Mouse (Mus musculus): ENCODE measurements at regions not wholly inside any gene's neighbourhood (a gene's known extent, or its start where the extent isn't known, plus 50 kb on each side); places are given as distances from the start of the nearest gene placed in this dataset.

DNA sequence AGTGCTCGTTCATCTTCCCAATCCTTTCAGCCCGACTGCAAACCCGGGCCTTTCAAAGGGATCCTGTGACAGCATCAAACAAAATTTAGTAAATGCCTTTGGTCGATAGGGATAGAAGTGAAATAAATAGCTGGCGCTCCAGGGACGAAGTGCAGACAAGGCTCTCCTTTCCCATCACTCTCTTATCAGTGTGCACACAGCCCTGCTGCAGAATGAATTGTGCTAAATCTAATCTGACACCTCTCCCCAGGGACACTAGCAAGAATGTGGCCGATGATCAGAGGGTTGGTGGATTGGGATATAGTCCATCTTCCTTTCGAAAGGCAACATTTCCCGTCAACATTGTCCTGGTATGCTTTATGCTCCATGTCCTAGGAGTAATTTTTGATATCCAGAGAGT, 1372.9 kb upstream of the Tenm4 start:
- H3K36me3 ChIP-seq: no peaks in the 10 kb centered on the region
- no peak overlapping the region for H3K27ac ChIP-seq
- no peak overlapping the region for H3K4me3 ChIP-seq
- H3K27me3 ChIP-seq: no peaks in the 10 kb centered on the region
- no peak overlapping the region for H3K4me2 ChIP-seq (replicated peaks)
- ATAC-seq (ENCODE audit: low FRiP score): peak; percentile 73
- no peak overlapping the region for H3K9ac ChIP-seq
- H3K9me3 ChIP-seq (replicated peaks): no peaks in the 10 kb centered on the region
- H3K4me1 ChIP-seq: no peaks in the 10 kb centered on the region
- WGBS: 54% methylated on average over 9 of the region's 9 CpGs

DNA sequence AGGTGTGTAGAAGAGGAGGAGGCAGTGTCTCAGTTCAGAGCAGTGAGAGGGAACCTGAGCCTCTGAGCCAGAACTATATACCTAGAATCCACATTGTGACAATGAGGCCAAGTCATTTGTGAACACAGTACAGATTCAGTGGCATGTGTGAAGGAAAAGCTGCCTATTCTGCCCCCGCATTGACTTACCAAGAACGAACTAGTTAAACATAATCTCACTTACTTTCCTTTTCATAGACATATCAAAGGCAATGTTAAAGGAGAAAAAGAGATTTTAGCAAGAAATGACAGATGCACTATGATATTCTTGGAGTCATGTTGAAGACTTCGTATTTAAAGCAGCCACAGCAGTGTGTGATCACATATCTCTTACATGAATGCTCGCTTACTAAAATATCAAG, 1329.8 kb upstream of the Tenm4 start:
- no peaks in the 10 kb centered on the region for H3K9me3 ChIP-seq (replicated peaks)
- 87% methylated on average over 4 of the region's 4 CpGs for WGBS
- H3K4me1 ChIP-seq: no peaks in the 10 kb centered on the region
- no peak overlapping the region for H3K27ac ChIP-seq
- no peak overlapping the region for H3K9ac ChIP-seq
- no peak overlapping the region for H3K4me3 ChIP-seq
- ATAC-seq (ENCODE audit: low FRiP score): no peak
- no peak overlapping the region for H3K4me2 ChIP-seq (replicated peaks)
- no peaks in the 10 kb centered on the region for H3K27me3 ChIP-seq
- H3K36me3 ChIP-seq: no peaks in the 10 kb centered on the region

DNA sequence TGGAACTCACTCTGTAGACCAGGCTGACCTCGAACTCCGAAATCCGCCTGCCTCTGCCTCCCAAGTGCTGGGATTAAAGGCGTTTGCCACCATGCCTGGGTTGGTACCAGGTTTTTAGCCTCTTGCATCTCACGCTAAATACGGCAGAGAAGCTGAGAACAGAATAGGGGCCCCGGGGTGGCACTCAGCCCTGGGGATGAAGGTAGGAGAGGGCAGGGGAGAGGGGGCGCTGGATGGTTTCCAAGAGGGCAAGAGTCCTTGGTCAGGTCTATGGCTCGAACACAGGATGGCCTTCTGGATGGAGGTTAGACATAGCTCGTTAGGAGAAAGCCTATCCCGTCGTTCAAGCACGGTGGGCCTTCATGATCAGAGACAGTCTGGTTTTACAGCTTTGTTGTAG, 1319.7 kb upstream of the Tenm4 start:
- Histone ChIP-seq H3K9ac (no peak overlapping the region), H3K4me3 (no peak overlapping the region), H3K9me3 (replicated peaks) (no peaks in the 10 kb centered on the region), H3K27ac (no peak overlapping the region), H3K4me1 (no peaks in the 10 kb centered on the region), H3K27me3 (no peaks in the 10 kb centered on the region), H3K36me3 (no peaks in the 10 kb centered on the region), H3K4me2 (replicated peaks) (no peak overlapping the region)
- ATAC-seq (ENCODE audit: low FRiP score): no peak
- WGBS: 90% methylated on average over 13 of the region's 13 CpGs

DNA sequence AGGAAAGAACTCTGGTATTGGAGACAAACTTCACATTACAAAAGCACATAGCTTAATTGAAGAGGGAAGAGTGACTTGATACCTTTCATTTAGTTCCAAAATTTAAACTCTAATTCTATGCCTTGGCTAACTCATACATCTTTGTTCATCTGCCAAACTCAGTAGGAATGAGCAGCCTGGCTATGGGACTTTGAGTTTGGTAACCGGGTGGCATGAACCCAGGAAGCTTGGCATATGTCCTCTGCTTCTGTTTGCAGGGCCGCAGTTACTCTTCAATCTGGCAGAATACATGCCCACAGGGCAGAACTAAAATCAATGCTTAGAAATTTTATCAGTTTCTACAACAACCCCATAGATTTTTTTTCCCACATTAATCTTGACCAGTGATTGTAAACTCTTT, 1314.4 kb upstream of the Tenm4 start:
- Histone ChIP-seq H3K27ac (no peak overlapping the region), H3K4me2 (replicated peaks) (no peak overlapping the region), H3K4me1 (no peaks in the 10 kb centered on the region), H3K27me3 (no peaks in the 10 kb centered on the region), H3K36me3 (no peaks in the 10 kb centered on the region), H3K4me3 (no peak overlapping the region), H3K9ac (no peak overlapping the region), H3K9me3 (replicated peaks) (no peaks in the 10 kb centered on the region)
- ATAC-seq (ENCODE audit: low FRiP score): no peak
- WGBS: 88% methylated on average over 2 of the region's 2 CpGs

DNA sequence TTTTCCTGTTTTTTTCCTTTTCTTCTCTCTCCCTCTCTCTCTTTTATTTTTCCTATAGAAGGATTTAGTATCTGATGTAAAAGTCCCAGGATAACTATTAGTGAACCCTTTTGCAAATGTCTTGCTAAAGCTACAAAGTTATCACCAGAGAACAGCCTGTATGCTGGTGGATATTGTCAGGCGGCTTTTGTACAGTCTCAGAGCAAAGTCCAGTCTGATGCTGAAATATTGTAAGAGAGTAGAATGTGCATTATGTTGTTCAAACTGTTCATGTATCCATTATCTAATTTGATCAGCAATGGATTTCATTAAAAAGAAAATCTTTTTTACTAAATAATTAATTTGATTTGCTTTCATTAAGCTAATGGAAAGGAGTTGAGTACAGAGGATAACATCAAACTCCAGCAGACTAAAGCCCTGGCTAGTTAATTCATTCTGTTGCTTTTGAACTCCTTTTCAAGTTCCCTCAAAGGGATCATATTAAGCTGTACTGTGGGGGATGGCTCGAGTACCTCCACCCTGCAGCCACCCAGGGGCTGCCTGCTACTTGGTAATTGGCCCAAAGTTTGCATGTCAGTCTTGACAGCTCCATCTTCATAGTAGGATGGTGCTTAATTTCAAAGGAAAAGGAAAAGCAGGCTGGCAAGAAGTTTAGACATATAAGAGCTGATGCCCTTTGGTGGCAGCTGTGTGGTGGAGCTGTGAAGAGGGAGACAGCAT, 1280.2 kb upstream of the Tenm4 start:
- no peak overlapping the region for H3K9ac ChIP-seq
- H3K4me2 ChIP-seq (replicated peaks): no peak overlapping the region
- H3K27ac ChIP-seq: no peak overlapping the region
- peaks cover 2% of the 10 kb centered on the region; the same call in 1 of the 2 replicates for H3K4me1 ChIP-seq
- no peaks in the 10 kb centered on the region for H3K36me3 ChIP-seq
- 67% methylated on average over 2 of the region's 2 CpGs for WGBS
- no peak overlapping the region for H3K4me3 ChIP-seq
- ATAC-seq (ENCODE audit: low FRiP score): no peak
- H3K9me3 ChIP-seq (replicated peaks): no peaks in the 10 kb centered on the region
- no peaks in the 10 kb centered on the region for H3K27me3 ChIP-seq

DNA sequence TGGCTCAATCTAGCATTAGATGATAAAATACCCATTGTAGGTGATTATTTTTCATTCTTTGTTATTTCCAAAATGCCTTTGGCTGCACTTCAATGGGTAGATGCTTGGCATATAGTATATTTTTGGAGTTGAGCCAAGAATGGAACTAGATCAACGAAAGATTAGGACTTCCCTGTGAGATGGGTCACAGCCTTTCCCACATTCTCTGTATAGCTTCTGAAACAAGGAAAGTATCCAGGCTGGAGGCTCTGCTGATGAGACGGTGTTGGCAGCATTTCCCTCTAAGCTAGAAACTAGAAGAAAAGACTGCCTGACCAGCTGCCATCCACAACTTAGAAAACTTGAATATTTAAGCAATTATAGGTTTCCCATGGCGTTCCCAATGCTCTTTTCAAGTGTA, 1273.0 kb upstream of the Tenm4 start:
- no peak for ATAC-seq (ENCODE audit: low FRiP score)
- Histone ChIP-seq H3K4me1 (no peaks in the 10 kb centered on the region), H3K4me2 (replicated peaks) (no peak overlapping the region), H3K27ac (no peak overlapping the region), H3K27me3 (no peaks in the 10 kb centered on the region), H3K4me3 (no peak overlapping the region), H3K36me3 (no peaks in the 10 kb centered on the region), H3K9me3 (replicated peaks) (no peaks in the 10 kb centered on the region), H3K9ac (no peak overlapping the region)
- WGBS: 60% methylated on average over 3 of the region's 3 CpGs

DNA sequence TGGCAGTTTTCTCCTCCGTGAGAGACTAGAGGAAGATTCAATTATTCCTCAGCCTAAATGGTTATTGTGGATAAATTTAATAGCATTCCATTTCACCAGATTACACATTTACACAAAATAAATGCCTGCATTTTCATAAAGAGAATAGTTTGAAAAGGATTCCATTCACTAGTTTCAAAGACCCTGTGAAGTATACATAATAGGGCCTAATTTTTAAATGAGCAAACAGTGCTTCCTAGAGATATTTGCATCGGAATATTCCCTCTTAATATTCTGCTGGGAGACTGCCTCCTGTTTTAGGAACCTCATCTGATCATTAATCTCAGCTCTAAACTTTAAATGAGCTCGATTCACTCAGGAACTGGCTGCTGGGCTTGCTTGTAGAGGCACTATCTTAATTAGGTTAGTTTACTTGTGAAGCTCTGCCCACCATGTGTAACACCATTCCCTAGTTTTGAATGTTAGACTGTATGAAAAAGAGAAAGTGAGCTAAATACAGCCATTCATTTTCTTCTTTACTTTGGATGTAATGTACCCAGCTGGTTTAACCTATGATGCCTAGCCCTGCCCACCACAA, 1244.4 kb upstream of the Tenm4 start:
- Histone ChIP-seq H3K4me2 (replicated peaks) (no peak overlapping the region), H3K27ac (no peak overlapping the region), H3K36me3 (no peaks in the 10 kb centered on the region), H3K9ac (no peak overlapping the region), H3K27me3 (no peaks in the 10 kb centered on the region), H3K4me3 (no peak overlapping the region), H3K4me1 (no peaks in the 10 kb centered on the region), H3K9me3 (replicated peaks) (no peaks in the 10 kb centered on the region)
- no peak for ATAC-seq (ENCODE audit: low FRiP score)
- WGBS: 72% methylated on average over 3 of the region's 3 CpGs

DNA sequence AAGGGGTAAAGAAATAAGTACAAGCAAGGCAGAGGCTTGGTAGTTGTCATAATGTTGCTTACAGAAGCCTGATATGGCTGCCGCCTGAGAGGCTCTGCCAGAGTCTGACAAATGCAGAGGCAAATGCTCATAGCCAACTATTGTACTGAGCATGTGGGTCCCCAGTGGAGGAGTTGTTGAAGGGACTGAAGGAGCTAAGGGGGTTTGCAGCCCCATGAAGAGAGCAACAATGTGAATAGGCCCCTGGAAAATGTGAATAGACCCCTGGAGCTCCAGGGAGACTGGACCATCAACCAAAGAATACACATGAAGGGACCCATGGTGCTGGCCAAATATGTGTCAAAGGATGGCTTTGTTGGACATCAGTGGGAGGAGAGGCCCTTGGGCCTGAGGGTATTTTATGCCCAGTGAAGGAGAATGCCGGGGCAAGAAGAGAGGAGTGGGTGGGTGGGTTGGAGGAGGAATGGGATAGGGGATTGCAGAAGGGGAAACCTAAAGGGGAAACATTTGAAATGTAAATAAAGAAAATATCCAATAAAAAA, 1207.2 kb upstream of the Tenm4 start:
- H3K27ac ChIP-seq: no peak overlapping the region
- H3K4me1 ChIP-seq: no peaks in the 10 kb centered on the region
- H3K9ac ChIP-seq: no peak overlapping the region
- no peak overlapping the region for H3K4me2 ChIP-seq (replicated peaks)
- no peaks in the 10 kb centered on the region for H3K9me3 ChIP-seq (replicated peaks)
- H3K27me3 ChIP-seq: no peaks in the 10 kb centered on the region
- no peak for ATAC-seq (ENCODE audit: low FRiP score)
- 45% methylated on average over 2 of the region's 2 CpGs for WGBS
- no peaks in the 10 kb centered on the region for H3K36me3 ChIP-seq
- H3K4me3 ChIP-seq: no peak overlapping the region

DNA sequence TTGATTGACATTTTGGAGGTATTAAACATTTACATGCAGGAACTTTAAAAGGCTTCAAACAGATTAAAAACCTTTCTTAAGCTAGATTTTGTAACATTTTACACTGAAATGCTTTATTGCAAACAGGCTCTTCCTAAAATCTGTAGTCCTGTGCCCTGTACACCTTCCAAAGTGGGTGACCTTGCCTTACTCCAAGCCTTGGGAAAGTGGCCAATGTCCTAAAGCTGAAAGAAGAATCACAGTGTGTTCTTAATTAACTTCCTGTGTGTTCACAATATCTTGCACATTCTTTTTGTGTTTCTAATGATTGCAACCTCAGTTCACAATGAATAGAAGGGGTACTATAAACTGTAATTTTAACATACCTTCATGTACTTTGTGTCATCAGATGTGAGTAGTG, 1203.4 kb upstream of the Tenm4 start:
- H3K9ac ChIP-seq: no peak overlapping the region
- H3K4me3 ChIP-seq: no peak overlapping the region
- H3K36me3 ChIP-seq: no peaks in the 10 kb centered on the region
- no peaks in the 10 kb centered on the region for H3K9me3 ChIP-seq (replicated peaks)
- H3K27me3 ChIP-seq: no peaks in the 10 kb centered on the region
- no peak for ATAC-seq (ENCODE audit: low FRiP score)
- no peaks in the 10 kb centered on the region for H3K4me1 ChIP-seq
- H3K27ac ChIP-seq: no peak overlapping the region
- no peak overlapping the region for H3K4me2 ChIP-seq (replicated peaks)

DNA sequence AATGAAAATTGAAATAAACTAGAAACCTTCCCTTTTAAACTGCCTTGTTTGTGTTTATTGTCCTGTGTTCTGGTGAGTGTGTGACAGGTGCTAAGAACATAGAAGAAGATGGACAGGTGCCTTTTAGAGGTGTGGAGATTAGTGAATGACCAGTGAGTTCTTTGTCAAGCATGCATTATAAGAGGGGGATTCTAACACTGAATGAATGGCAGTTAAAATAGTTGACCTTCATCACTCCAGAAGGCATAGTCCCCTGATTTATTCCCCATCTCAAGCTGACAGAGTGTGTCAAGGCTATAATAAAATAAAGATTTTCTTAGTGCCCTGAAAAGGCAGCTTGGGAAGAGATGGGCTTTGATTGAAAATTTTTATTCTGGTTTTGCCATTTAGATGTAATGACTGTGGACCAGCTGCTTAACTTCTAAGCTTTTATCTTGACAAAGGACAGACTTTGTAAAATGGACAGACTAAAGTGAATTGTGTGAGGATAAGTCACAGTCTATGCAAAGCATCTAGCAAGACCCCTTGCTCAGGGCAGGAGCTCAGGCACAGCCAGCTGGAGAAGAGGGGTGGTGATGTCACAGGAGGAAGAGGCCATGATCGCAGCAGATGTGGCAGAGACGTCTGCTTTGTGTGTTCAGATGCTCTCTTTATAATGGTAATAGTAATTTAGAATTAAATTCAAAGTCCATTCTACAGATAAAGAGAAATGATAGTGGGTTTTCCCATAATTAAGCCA, 1195.8 kb upstream of the Tenm4 start:
- H3K36me3 ChIP-seq: no peaks in the 10 kb centered on the region
- H3K9ac ChIP-seq: no peak overlapping the region
- no peaks in the 10 kb centered on the region for H3K4me1 ChIP-seq
- no peaks in the 10 kb centered on the region for H3K9me3 ChIP-seq (replicated peaks)
- H3K4me3 ChIP-seq: no peak overlapping the region
- H3K27me3 ChIP-seq: no peaks in the 10 kb centered on the region
- ATAC-seq (ENCODE audit: low FRiP score): peak; percentile 85; the same call in 1 of the 2 replicates
- WGBS: 47% methylated on average over 2 of the region's 2 CpGs
- no peak overlapping the region for H3K27ac ChIP-seq
- H3K4me2 ChIP-seq (replicated peaks): no peak overlapping the region

DNA sequence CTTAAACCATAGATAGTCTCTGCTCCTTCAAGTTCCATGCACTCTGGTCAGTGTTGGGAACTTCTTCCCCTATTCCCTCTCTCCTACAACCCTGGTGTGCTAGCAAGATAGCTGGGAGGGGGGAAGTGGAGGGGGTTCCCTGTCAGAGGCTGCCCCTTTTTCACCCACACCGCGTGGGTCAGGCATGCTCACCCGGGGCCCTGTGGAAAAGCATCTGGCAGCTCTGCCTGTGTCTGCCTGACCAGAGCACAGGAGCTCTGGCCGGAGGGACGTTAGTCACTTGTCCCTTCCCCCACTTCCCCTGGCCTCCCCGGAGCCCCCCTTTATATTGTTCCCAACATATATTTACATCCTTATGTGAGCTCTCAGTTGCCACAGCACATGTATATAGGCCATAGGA, 1174.8 kb upstream of the Tenm4 start:
- Histone ChIP-seq H3K9ac (no peak overlapping the region), H3K4me1 (no peaks in the 10 kb centered on the region), H3K36me3 (no peaks in the 10 kb centered on the region), H3K27me3 (no peaks in the 10 kb centered on the region), H3K4me2 (replicated peaks) (no peak overlapping the region), H3K27ac (no peak overlapping the region), H3K9me3 (replicated peaks) (no peaks in the 10 kb centered on the region), H3K4me3 (no peak overlapping the region)
- WGBS: 70% methylated on average over 6 of the region's 6 CpGs
- peak; percentile 11; the same call in 1 of the 2 replicates for ATAC-seq (ENCODE audit: low FRiP score)

DNA sequence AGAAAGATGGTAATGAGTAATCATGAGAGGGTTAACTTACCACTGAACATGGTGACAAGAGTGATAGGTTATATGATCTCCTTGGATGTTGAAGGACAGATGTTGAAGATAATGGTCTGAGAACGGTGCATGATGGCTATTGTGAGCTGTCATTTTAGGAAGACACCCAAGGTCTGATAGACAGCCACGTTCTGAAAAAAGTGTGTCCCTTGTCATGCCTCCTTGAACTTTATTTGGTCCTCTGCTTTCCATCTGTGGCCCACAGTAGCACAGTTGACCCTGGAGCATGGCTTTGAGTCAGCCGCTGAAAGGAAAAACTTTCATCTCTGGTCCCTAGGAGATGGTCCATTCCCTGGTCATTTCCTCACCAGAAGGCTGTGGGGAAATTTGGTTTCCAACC, 1166.9 kb upstream of the Tenm4 start:
- no peak for ATAC-seq (ENCODE audit: low FRiP score)
- no peak overlapping the region for H3K4me3 ChIP-seq
- 72% methylated on average over 3 of the region's 3 CpGs for WGBS

More for the DNA sequence above, 1166.9 kb upstream of the Tenm4 start:
- Histone ChIP-seq H3K4me1 (no peaks in the 10 kb centered on the region), H3K27ac (no peak overlapping the region), H3K36me3 (no peaks in the 10 kb centered on the region), H3K9me3 (replicated peaks) (no peaks in the 10 kb centered on the region), H3K27me3 (no peaks in the 10 kb centered on the region), H3K4me2 (replicated peaks) (no peak overlapping the region), H3K9ac (no peak overlapping the region)
